Mouse (Mus musculus): Measurements from ENCODE around the gene Dpf3.

The Dpf3 gene

DNA sequence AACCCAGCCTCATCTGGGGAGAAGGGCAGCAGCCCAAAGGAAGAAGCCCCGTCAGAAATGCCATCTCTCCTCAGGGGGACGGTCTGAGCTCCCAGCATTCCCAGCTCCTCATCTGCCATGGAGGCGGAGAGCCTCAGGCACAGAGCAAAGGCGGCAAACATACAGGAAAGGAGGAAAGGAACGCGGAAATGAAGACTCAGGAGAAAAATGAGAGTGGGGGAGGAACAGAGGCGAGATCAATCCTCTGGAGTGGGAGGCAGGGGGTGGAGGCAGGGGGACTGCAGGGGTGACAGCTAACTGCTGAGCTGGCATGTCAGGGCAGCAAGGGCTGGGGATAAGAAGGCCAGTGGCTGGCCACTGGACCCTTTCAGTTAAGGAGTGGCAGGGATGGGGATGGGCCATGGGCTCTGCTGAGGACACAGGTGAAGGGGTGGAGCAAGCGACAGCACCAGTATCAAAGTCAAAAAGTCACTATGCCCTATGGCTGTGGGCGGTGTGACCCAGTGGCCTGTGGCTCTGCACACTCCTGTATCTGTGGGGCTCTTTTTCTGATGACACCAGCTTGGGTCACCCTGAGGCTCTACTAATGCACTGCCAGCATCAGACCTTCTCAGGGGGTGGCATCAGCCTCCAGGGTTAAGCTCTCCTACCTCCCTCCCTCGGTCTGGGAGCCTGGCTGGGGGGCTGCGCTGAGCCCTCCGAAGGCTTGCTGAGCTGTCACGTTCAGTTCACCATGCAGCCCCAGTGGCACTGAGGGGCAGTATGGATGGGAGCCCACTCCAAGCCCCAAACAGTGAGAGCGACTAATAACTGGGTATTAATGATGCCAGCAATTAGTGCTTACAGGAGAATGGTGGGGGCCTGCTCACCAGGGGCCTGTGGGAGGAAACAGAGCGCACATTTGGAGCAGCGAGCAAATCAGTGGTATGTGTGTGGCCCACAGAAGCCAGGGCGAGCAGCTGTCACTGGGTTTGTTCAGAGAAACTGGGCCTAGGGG is 200.7 kb downstream of the Dpf3 start:
- DNase-seq (ENCODE audit: low read depth, low spot score), result no peak

DNA sequence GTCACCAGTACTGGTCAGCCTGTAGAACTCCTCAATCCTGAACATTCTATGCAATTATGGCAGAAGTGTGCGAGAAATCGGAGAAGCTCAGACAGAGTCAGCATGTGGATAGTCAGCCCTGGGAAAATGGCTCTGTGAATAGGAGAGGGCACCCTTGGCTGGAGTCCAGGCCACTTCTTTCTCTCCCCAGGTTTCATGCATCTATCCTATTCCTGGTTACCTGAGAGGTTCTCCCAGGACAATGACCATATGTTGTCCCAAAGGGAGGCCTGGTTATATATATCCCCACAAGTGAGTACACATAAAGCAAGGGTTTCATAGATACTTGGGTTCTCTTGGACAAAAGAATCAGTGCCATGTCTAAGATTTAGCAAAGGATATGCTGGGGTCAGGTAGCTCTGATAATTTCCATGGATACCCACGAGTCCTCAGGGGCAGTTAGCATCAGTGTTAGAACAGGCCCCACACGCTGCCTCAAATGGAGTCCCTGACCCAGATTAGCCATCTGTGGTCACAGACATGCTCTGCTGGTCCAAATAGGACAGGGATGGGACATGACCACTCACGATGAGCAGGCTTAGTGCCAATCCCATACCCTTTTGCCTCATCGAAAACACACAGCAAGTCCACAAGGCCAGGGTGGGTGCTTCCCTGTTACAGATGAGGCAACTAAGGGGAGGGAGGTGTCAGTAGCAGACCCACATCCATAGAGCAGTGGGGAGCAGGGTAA is 203.8 kb downstream of the Dpf3 start:
- no peak for DNase-seq (ENCODE audit: low read depth, low spot score)

DNA sequence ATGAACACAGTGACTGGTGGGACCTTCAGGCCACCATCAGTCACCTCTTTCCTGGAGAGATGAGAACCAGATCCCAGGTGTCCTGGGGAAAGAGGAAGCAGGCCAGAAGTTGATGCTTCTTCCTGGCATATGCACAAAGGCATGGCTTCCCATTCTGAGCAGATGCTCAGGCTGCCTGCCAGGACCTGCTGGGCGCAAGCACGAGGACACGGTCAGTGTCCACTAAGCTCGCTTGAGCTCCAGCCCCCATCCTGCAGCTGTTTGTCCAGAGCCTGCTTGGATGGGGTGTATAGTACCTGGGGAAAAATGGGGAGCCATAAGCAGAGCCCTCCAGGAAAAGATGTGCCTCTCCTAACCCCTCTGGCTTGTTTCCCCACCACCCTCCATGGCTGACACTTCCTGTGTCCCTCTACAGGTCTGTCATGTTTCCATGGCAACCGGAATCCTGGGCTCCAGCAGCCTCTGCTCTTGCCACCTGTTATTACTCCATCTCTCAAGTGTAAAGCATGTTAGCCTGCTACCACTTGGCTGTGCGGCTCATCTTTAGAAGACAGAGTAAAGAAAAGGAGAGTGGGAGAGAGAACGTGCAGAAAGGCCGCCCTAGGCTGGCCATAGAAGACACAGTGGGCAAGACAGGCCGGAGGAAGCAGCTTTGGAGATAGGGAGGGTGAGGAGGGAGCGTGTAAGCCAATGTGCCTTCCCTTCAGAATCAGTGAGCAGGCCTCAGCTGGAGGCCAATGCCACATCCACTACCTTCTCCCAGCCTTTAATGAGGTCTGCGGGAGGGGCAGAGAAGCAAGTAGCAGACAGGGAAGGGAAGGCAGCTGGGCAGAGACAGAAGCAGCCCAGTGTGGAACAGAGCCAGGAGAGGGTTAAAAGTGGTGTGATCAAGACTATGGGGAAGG is 209.7 kb downstream of the Dpf3 start:
- DNase-seq (ENCODE audit: low read depth, low spot score), result no peak

DNA sequence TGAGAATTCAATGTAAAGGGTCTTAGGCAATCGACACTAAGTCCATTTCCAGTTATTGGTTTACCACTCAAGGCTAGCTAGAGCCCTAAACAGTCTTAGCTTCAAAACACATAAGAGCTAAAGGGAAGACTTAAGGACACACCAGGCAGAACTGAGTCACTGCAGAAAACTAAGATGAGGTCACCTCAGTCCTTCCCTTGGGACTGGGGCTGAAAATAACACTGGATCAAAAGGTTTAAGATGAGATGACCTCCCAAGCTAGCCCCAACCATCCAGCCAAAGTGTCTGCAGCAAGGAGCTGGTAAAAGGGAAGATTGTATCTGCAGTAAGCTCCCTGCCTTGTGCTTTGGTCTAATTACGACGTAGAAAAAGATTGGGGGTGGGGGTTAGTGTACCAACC is 216.3 kb downstream of the Dpf3 start:
- DNase-seq (ENCODE audit: low read depth, low spot score), result no peak

DNA sequence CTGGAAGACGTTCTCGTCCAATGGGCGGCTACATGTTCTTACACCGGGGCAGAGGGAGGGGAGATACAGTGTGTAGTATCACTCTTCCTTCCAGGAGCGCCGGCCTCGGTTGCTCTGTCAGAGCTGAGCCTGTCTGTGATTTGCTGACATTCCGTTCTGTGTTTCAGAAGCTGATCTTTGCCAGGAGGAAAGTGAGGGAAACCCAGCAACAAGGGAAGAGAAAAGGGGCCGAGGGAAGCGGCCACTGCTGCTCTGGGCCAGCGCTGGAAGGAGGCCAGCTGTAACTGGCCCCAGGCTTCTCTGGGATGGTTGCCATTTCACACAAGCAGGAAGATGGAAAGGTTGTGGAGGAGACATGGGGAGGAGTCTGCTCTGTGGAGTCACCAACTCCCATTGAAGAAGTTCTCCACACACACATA is 219.0 kb downstream of the Dpf3 start:
- DNase-seq (ENCODE audit: low read depth, low spot score), result no peak

DNA sequence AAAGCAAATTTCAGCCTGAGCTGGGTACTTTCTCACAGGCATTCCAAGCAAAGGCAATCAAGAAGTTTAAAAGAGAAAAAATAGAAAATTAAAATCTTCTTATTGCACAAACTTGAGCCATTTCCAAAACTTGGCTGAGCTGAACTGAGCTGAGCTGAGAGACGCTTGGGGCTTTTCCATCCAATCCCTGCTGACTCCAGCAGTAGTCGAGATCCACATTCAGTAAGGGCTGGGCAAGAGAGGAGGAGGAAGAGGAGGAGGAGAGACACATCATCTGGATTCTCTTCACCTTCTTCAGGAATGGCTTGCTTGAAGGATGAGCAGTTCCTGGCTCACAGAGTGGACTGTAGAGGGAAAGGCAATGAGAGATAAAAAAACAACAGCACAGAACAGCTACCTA is 227.0 kb downstream of the Dpf3 start:
- no peak for DNase-seq (ENCODE audit: low read depth, low spot score)

DNA sequence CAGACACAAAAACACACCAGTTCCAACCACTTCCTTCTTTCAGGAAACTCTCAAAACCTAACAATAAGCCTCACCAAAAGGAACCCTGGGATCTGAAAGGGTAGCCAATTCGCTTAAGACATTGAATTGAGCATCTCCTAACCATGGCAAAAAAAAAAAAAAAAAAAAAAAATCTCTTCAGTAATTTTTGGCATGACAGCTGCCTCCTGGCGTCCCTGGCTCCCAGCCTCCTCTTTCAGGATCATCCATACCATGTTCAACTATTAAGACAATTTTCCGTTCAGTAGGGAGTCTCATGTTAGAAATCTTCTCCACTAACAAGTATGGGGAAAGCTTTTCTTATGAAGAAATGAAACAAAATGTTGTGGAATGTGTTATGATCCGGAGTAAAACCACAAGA is 233.1 kb downstream of the Dpf3 start:
- no peak for DNase-seq (ENCODE audit: low read depth, low spot score)

DNA sequence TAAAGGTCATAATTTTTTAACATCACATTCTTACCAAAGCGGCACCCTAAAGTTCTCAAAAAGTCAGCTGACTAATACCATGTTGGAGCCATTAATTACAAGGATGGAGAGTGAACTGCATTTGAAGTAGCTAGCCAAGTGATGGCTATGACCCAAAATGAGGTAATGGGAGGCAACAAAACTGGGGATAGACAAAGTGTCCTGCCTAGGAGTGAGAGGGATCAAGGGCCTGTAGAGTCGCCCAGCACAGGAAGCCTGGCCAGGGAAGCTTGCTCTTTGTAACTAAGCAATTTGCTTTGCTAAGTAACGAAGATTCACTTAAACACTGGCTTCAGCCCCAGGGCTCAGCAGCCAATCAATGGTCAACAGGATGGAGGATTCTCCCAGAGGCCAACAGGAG is 238.4 kb downstream of the Dpf3 start:
- no peak for DNase-seq (ENCODE audit: low read depth, low spot score)

DNA sequence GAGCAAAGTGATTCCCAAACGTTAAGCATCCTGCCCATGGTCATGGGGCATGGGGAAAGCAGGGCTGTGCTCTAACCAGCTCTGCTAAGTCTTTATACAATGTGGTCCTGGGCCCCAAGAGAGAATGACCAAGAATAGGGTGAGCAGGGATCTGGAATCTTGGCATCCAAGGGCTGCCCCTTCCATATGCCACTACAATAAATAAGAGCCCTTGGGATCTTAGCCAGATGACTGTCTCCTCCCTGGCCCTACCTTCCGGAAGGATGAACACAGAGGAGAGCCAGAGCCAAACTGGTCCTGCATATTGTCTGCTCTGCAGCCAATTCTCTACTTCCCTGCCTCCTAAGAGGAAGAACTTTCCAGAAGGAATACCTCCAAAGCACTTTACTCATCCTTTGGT is 238.9 kb downstream of the Dpf3 start:
- no peak for DNase-seq (ENCODE audit: low read depth, low spot score)

DNA sequence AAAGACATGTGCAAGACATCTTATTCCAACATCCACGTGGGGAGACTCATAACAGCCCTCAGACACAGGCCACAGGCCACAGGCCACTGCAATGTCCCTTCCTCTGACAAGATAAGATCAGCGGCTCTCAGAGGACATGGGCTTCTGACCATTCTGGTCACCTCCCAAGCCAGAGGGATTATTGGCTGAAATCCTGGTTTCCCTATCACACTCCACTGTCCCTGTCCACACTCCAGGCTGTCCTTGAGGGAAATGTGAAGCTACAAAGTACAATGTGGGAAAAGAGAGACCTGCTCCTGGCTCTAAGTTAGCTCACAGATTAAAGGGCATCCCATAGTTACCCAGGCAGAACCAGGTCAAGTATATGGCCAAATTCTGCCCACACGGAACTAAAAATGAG is 239.8 kb downstream of the Dpf3 start:
- no peak for DNase-seq (ENCODE audit: low read depth, low spot score)

DNA sequence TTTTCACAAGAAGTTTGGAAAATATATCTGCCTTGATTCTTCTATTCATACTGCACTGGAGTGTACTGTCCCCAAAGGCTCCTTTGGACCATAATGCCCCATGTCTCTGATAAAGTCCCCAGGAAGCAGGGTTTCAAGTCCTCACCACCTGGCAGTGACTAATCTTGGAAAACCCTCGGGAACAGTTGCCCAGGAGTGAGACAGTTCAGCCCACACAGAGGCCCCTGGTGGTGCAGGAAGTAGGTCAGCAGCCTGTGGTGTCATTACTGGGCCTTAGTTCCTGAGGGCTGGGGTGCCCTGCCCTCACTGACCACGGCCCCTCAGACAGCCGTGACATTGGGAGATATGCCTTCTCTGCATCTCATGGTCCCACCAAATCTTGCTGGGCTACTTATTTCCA is 246.5 kb downstream of the Dpf3 start:
- no peak for DNase-seq (ENCODE audit: low read depth, low spot score)

DNA sequence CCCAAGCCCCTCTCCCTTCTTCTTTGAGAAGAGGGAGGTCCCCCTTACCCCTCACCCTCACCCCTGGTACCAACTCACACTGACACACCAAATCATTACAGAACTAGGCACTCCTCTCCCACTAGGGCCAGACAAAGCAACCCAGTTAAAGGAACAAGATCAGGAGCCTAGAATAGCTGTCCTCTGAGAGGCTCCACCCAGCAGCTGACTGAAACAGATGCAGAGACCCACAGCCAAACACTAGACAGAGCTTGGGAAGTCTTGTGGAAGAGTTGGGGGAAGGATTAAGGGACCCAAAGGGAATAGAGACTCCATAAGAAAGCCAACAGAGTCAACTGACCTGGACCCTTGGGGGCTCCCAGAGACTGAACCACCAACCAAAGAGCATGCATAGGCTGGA is 246.9 kb downstream of the Dpf3 start:
- no peak for DNase-seq (ENCODE audit: low read depth, low spot score)

DNA sequence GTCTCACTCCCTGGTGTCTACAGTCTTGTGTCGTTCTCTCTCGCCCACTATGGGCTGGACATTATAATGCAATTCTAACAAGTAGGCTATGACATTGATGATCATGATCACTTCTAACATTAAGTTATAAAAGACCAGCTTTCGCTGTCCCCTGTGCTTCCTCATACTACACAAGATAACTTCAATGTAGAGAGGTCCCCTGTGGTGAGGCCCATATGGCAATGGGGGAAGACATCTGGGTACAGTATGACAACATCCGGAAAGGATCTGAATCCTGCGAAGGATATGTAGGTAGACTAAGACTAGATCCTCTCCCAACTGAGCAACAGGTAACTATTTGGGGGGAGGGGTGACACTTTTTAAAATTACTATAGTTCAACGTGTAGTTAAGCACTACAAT is 251.7 kb downstream of the Dpf3 start:
- DNase-seq (ENCODE audit: low read depth, low spot score), result no peak

DNA sequence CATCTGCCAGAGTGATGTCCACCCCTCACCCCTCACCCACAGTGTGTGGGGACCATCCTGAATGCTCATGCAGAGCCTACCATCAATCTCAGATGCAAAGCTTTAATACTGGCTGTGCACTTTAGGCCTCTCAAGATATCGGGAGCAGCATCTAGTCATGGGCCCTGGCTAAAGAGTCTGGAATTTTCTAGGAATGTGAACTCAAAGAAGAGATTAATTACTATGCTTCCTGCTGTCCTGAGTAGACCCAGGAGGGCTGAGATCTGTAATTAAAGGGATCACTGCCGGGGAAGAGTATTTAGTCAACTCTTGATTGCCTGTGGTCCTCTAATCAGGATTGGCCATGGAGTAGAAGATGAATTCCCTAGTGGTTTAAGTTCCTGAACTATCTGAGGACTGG is 252.5 kb downstream of the Dpf3 start:
- DNase-seq (ENCODE audit: low read depth, low spot score), result no peak

DNA sequence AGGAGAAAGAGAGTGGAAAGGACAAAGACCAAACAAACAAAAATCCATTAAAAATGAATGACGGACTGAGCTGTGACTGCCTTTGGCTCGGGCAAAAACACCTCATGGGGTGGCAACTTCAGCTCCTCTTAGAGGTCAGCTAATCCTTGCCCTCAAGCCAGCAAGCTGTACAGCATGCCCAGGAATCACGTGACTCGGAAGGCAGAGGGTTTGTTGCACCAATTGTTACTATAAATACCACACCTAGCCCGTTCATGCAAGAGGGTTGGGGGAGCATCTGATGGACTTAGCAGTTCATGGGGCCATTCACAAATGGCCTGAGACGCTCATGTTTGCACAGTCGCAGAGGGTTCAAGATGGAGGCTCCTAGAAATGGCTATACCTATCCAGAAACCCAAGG is 253.9 kb downstream of the Dpf3 start:
- no peak for DNase-seq (ENCODE audit: low read depth, low spot score)

DNA sequence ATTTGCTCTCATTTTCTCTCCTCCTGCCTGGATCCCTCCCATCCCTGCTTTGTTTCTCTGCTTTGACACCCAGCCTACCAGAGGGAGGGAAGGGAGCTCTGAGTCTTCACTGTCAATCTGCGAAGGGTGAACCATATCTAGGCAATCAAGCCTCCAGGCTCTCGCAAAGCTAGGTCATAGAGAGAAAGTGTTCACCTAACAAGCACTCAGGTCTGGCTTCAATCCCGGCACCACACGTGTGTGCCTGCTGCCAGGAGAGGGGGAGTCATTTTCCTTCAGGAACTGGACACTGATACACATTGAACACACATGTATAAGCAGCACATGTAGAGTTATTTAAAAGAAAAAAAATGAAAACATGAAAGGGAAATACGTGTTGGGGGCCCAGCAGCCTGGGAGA is 254.6 kb downstream of the Dpf3 start:
- no peak for DNase-seq (ENCODE audit: low read depth, low spot score)

DNA sequence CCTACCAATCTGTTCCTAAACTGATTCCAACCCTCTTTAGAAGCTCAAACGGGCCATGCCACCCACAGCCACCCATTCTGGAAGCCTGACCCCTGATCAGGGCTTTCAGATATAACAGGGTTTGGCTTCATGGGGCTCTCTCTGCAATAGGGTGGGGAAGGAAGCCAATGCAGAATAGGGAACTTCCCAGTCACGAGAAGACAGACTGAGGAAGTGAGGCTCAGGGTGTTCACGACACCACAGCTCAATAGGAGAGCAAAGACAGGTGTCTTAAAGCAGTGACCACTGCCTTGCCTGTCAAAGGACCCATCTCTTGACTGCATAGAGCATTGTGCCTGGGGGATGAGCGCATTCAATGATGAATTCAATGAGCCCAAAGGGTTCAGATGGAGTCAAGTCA is 256.3 kb downstream of the Dpf3 start:
- no peak for DNase-seq (ENCODE audit: low read depth, low spot score)

DNA sequence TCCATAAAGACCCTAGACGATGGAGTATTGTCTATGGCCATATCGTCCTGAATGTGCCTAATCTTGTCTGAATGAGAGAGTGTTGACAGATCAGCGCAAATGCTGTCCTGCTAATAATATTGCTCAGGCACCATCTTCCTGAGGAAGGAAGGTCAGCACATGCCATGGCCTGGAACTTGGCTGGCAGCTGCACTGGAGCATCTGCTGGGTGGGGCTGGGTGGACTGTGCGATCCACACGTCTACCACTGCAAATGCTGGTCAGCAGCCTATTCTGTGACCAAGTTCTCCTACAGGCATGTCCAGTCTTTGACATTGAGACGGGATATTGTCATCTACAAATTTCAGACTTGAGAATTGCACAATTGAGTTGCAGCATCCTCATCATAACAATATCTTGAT is 257.8 kb downstream of the Dpf3 start:
- DNase-seq (ENCODE audit: low read depth, low spot score), result no peak

DNA sequence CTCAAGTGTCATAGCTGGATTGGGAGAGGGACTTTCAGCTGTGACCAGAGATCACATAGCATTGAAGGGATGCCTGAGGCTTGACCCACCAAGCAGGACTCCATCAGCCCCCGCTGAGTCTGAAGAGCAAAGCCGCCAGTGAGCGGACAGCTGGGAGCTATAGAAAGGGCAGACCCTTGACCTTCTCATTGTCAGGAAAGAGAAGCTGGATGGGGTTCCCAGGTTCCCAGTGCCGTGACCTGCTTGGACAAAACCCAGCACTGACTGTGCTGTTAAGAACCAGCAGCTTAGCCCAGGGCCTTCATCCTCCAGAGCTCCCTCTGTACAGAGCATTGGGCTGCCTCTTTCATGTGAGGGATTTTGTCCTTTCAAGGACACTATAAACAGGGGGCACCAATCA is 260.5 kb downstream of the Dpf3 start:
- no peak for DNase-seq (ENCODE audit: low read depth, low spot score)

DNA sequence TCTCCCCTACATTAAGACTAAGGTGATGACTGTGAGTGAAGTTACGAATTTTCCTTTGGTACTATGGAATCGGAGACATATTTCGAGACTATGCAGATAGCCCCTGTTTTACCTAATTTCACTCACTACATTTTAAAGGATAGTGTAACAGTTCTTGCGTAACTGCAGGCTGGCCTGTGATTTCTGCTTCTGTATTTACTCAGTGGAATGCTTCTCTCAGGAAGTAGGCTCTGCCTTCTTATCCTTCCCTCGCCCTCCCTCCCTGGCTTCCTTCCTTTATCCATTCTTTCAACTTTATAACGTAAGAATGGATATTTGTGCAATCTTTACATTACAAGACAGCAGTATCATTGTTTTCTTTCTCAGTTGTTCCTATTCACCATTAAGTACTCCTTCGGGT is 266.6 kb downstream of the Dpf3 start:
- DNase-seq (ENCODE audit: low read depth, low spot score), result no peak

DNA sequence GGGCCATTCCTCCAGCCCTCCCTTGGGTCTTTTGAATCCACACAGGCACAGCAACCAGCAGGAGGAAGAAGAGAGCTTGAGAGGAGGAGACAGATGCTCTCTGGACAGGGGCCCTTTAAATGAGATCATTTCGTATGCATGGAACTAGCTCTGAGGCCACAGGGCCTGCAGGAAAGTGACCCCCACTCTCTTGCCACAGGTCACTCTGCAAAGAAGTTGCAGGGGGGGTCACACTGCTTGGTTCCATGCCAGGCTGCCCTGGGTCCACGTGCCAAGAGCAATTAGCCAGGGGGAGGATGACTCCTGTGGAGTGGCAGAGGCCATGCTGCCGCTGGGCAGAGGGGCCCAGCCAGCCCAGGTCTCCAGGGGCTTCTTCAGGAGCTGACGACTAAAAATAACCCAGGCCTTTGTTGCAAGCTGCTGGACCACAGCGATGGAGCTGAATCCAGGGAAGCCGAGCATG is 273.6 kb downstream of the Dpf3 start:
- DNase-seq (ENCODE audit: low read depth, low spot score), result no peak

DNA sequence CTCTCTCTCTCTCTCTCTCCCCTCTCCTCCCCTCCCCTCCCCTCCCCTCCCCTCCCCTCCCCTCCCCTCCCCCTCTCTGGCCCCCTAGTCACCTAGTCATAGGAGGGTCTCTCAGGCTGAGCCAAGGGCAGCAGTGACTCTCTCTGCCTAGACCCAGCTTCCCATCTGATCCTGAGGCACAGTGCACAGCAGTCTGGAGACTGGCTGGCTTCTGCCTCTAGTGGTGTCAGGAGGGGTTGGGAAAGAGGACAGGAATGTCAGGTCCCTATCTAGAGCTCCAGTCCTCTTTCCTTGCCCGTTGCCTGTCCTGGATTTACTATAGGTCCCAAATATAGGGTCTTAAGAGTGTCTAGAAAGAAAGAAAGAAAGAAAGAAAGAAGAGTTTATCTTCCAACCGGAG is 275.5 kb downstream of the Dpf3 start:
- DNase-seq (ENCODE audit: low read depth, low spot score), result no peak

Data from embryo, embryonic 11.5 days (tissue).